Comparison of ENCODE assay signal across 9 mouse cellular contexts in genomic region chr11:106715066-106715465, GRCm38 (mm10). TPM values are rescaled to one million over a fixed set of nuclear protein-coding genes. Genes with fewer than 3 reads are reported as not detected.
A peak's percentile ranks its signal among the peaks of the same experiment; 100 is the strongest.
DNase-seq lines count a peak whose midpoint lies in the region; ATAC-seq and TF ChIP-seq lines count a peak whose summit lies in the region.
"Had no signal": no experiment of that assay in that cellular context is flagged by ENCODE, and none has a peak within 500 bp of the region (broad histone marks: within the 10 kb centered on the region; RNA-seq: fewer than 3 reads in every experiment).

No protein-coding gene starts in this region.

- 0 out of 2 replicates have a peak overlapping the region, but pooled peaks have one; percentile 2 for H3K27ac ChIP-seq in forebrain, embryonic 11.5 days (ENCODE audit: low read depth, low read length)
- H3K27ac ChIP-seq in forebrain, postnatal 0 days (ENCODE audit: low read depth, low read length): no peak overlapping the region
- peak overlapping the region; percentile 88 for H3K27ac ChIP-seq in lung, postnatal 0 days (ENCODE audit: low read length)

- no peak overlapping the region for H3K4me3 ChIP-seq in forebrain, embryonic 11.5 days (ENCODE audit: low read depth, low read length)
- no peak overlapping the region for H3K4me3 ChIP-seq in forebrain, postnatal 0 days (ENCODE audit: low read depth, low read length)
- H3K4me3 ChIP-seq in lung, postnatal 0 days (ENCODE audit: low read depth, low read length): peak overlapping the region; percentile 40

- no peaks in the 10 kb centered on the region for H3K9me3 ChIP-seq in forebrain, embryonic 11.5 days (ENCODE audit: control insufficient read depth, low read length)
- no peaks in the 10 kb centered on the region for H3K9me3 ChIP-seq in forebrain, postnatal 0 days (ENCODE audit: low read length)
- H3K9me3 ChIP-seq in lung, postnatal 0 days (ENCODE audit: low read length): no peaks in the 10 kb centered on the region

- H3K27me3 ChIP-seq in forebrain, embryonic 11.5 days (ENCODE audit: control insufficient read depth, insufficient read depth, low read length): no peaks in the 10 kb centered on the region
- H3K27me3 ChIP-seq in forebrain, postnatal 0 days (ENCODE audit: insufficient read depth, low read length): no peaks in the 10 kb centered on the region
- H3K27me3 ChIP-seq in lung, postnatal 0 days (replicated peaks; ENCODE audit: insufficient read depth, low read length): no peaks in the 10 kb centered on the region
- H3K27me3 ChIP-seq: CH12.LX had no signal

- no peak for ATAC-seq in forebrain, embryonic 11.5 days (replicated peaks; ENCODE audit: low FRiP score)
- ATAC-seq in forebrain, postnatal 0 days: no peak
- ATAC-seq in lung, postnatal 0 days: peak; percentile 80

- no peak for DNase-seq in forebrain, embryonic 11.5 days (ENCODE audit: low spot score)
- DNase-seq in forebrain, postnatal 0 days: no peak
- DNase-seq in heart, adult 18-20 months: peak; percentile 72 to 79
- peak; percentile 50 for DNase-seq in kidney, adult 9 months
- DNase-seq in lung, postnatal 0 days (ENCODE audit: low spot score): peak; percentile 57
- DNase-seq in retina, embryonic 14.5 days (ENCODE audit: low spot score): no peak
- no peak for DNase-seq in ovary, adult 18-20 months (ENCODE audit: low spot score)
- DNase-seq in right cerebral cortex, postnatal 14 days: no peak

- TF ChIP-seq EP300 in lung, postnatal 0 days (IDR thresholded peaks at IDR 0.05): peak; percentile 82

- H3K4me2 ChIP-seq in forebrain, embryonic 11.5 days (ENCODE audit: low read depth, low read length, severe bottlenecking): no peak overlapping the region
- H3K4me2 ChIP-seq in forebrain, postnatal 0 days (ENCODE audit: low read depth): no peak overlapping the region
- peak overlapping the region; percentile 50; the same call in 1 of the 2 replicates for H3K4me2 ChIP-seq in lung, postnatal 0 days (replicated peaks; ENCODE audit: low read depth, low read length)

- H3K4me1 ChIP-seq in forebrain, embryonic 11.5 days (replicated peaks; ENCODE audit: control insufficient read depth, insufficient read depth, low read length): no peaks in the 10 kb centered on the region
- H3K4me1 ChIP-seq in forebrain, postnatal 0 days (ENCODE audit: insufficient read depth): no peaks in the 10 kb centered on the region
- no peaks in the 10 kb centered on the region; the same call in 1 of the 2 replicates for H3K4me1 ChIP-seq in lung, postnatal 0 days (ENCODE audit: insufficient read depth, low read depth, low read length)

- H3K36me3 ChIP-seq in forebrain, embryonic 11.5 days (ENCODE audit: control insufficient read depth, insufficient read depth, low read length): no peaks in the 10 kb centered on the region
- no peaks in the 10 kb centered on the region for H3K36me3 ChIP-seq in forebrain, postnatal 0 days (ENCODE audit: insufficient read depth)
- H3K36me3 ChIP-seq in lung, postnatal 0 days (ENCODE audit: insufficient read depth, low read length): no peaks in the 10 kb centered on the region

- no peak overlapping the region for H3K9ac ChIP-seq in forebrain, embryonic 11.5 days (ENCODE audit: low read length)
- no peak overlapping the region for H3K9ac ChIP-seq in forebrain, postnatal 0 days
- peak overlapping the region; percentile 48 for H3K9ac ChIP-seq in lung, postnatal 0 days (replicated peaks; ENCODE audit: low read depth)

- TF ChIP-seq CTCF in forebrain, postnatal 0 days (IDR thresholded peaks at IDR 0.05; ENCODE audit: low read depth): no peak
- TF ChIP-seq CTCF in lung, postnatal 0 days (IDR thresholded peaks at IDR 0.05): no peak

- WGBS in forebrain, embryonic 11.5 days: 84% methylated on average over 6 of the region's 6 CpGs
- 85% methylated on average over 6 of the region's 6 CpGs for WGBS in forebrain, postnatal 0 days
- 51% methylated on average over 6 of the region's 6 CpGs for WGBS in lung, postnatal 0 days

RNA-seq across cellular contexts. Expression of gene Pecam1, which starts 35.4 kb away (rescaled TPM):
- polyA plus RNA-seq in forebrain, embryonic 11.5 days (2014; fragmentation: Nextera tagmentation; extraction: Ambion mirVana): 15.4 and 18.8 TPM in 2 replicates
- 14.4 and 22.4 TPM in 2 replicates for total RNA-seq in forebrain, postnatal 0 days (2014; rRNA removed)
- polyA plus RNA-seq in forebrain, postnatal 0 days (2015; fragmentation: Nextera tagmentation; extraction: Ambion mirVana): 10.6 and 11.4 TPM in 2 replicates
- 100 to 1,000 TPM in 1 of 2 experiments, 10 to 100 TPM in 1; 91.5 to 105 TPM for total RNA-seq in heart, adult 18-20 months (2021)
- 163 and 172 TPM in 2 replicates for polyA plus RNA-seq in lung, postnatal 0 days (2015; fragmentation: Nextera tagmentation; extraction: Ambion mirVana)

RNA-seq across cellular contexts. Expression of gene Milr1, which starts 36.0 kb away (rescaled TPM):
- polyA plus RNA-seq in forebrain, embryonic 11.5 days (2014; fragmentation: Nextera tagmentation; extraction: Ambion mirVana): 0.63 and 1.3 TPM in 2 replicates
- total RNA-seq in forebrain, postnatal 0 days (2014; rRNA removed): 1.5 TPM in 1 of 2 replicates, not detected in the other
- 0.55 and 1.0 TPM in 2 replicates for polyA plus RNA-seq in forebrain, postnatal 0 days (2015; fragmentation: Nextera tagmentation; extraction: Ambion mirVana)
- 1 to 10 TPM in 1 of 2 experiments, under 1 TPM in 1; 0.54 to 1.7 TPM for total RNA-seq in heart, adult 18-20 months (2021)
- 2.5 and 4.1 TPM in 2 replicates for polyA plus RNA-seq in lung, postnatal 0 days (2015; fragmentation: Nextera tagmentation; extraction: Ambion mirVana)

Comparison
In these comparisons a context has a peak if more than half of its experiments do, and no peak if none do; other contexts are left out.
1. DNase-seq: peak in heart, adult 18-20 months (2 of 2), kidney, adult 9 months (single experiment) and lung, postnatal 0 days (single experiment); none in forebrain, embryonic 11.5 days (single experiment), forebrain, postnatal 0 days (single experiment), retina, embryonic 14.5 days (single experiment), ovary, adult 18-20 months (single experiment) and right cerebral cortex, postnatal 14 days (single experiment).